Mouse (Mus musculus) liver, embryonic 12.5 days (tissue): ENCODE results near the gene Psme1. TPM values are rescaled to one million over a fixed set of nuclear protein-coding genes. Genes with fewer than 3 reads are reported as not detected.

Source experiments
- polyA plus RNA-seq: library from polyadenylated mRNA; unstranded; fragments of >200 nt; fragmentation: Nextera tagmentation; extraction: Ambion mirVana; gene quantifications from 2 replicates; pipeline ENCODE4 v1.2.1, GENCODE M21; 2016

Gene Psme1
- polyA plus RNA-seq, 1 experiment from 2014 or later: 111 TPM

Other genes starting within 250 kb of the Psme1 start
- 76.6 and 77.0 TPM in 2 replicates for gene Dhrs4, start 99.4 kb upstream of the Psme1 start, polyA plus RNA-seq
- 0.91 and 1.8 TPM in 2 replicates for gene Carmil3, start 87.5 kb upstream of the Psme1 start, polyA plus RNA-seq
- 0.13 TPM in 1 of 2 replicates, not detected in the other for gene Cpne6, start 67.7 kb upstream of the Psme1 start, polyA plus RNA-seq
- not detected in 2 replicates for gene Nrl, start 53.1 kb upstream of the Psme1 start, polyA plus RNA-seq
- gene Pck2, start 37.9 kb upstream of the Psme1 start, polyA plus RNA-seq: 35.5 and 37.4 TPM in 2 replicates
- 57.1 and 60.3 TPM in 2 replicates for gene Dcaf11, start 18.1 kb upstream of the Psme1 start, polyA plus RNA-seq
- 1.9 and 2.7 TPM in 2 replicates for gene A730061H03Rik, start 17.7 kb upstream of the Psme1 start, polyA plus RNA-seq
- 0.63 and 0.75 TPM in 2 replicates for gene Fitm1, start 2.5 kb upstream of the Psme1 start, polyA plus RNA-seq
- 28.7 and 32.9 TPM in 2 replicates for gene Emc9, start 7.2 kb downstream of the Psme1 start, polyA plus RNA-seq
- 221 and 222 TPM in 2 replicates for gene Psme2, start 13.0 kb downstream of the Psme1 start, polyA plus RNA-seq
- gene Rnf31, start 13.6 kb downstream of the Psme1 start, polyA plus RNA-seq: 14.2 and 15.7 TPM in 2 replicates
- gene Irf9, start 25.4 kb downstream of the Psme1 start, polyA plus RNA-seq: 14.4 and 15.3 TPM in 2 replicates
- 1.8 and 3.2 TPM in 2 replicates for gene Rec8, start 39.9 kb downstream of the Psme1 start, polyA plus RNA-seq
- 46.0 and 48.8 TPM in 2 replicates for gene Ipo4, start 57.8 kb downstream of the Psme1 start, polyA plus RNA-seq
- gene Gm49378, start 59.8 kb downstream of the Psme1 start, polyA plus RNA-seq: 1.8 and 2.8 TPM in 2 replicates
- gene Tm9sf1, start 65.7 kb downstream of the Psme1 start, polyA plus RNA-seq: 64.9 and 69.7 TPM in 2 replicates
- gene Tssk4, start 72.1 kb downstream of the Psme1 start, polyA plus RNA-seq: 0.18 and 0.30 TPM in 2 replicates
- 27.5 and 28.1 TPM in 2 replicates for gene Mdp1, start 82.4 kb downstream of the Psme1 start, polyA plus RNA-seq
- 36.8 and 39.1 TPM in 2 replicates for gene Gmpr2, start 93.8 kb downstream of the Psme1 start, polyA plus RNA-seq
- 322 and 329 TPM in 2 replicates for gene Nedd8, start 94.0 kb downstream of the Psme1 start, polyA plus RNA-seq
- 31.9 and 32.2 TPM in 2 replicates for gene Tinf2, start 103.7 kb downstream of the Psme1 start, polyA plus RNA-seq
- gene Tgm1, start 135.8 kb downstream of the Psme1 start, polyA plus RNA-seq: 1.6 and 2.1 TPM in 2 replicates
- 18.3 and 18.9 TPM in 2 replicates for gene Rabggta, start 144.1 kb downstream of the Psme1 start, polyA plus RNA-seq
- 34.3 and 35.2 TPM in 2 replicates for gene Dhrs1, start 167.6 kb downstream of the Psme1 start, polyA plus RNA-seq
- 56.0 and 59.4 TPM in 2 replicates for gene Nop9, start 167.6 kb downstream of the Psme1 start, polyA plus RNA-seq
- 10.7 and 11.2 TPM in 2 replicates for gene Cideb, start 180.3 kb downstream of the Psme1 start, polyA plus RNA-seq
- gene Ltb4r2, start 183.3 kb downstream of the Psme1 start, polyA plus RNA-seq: 1.3 and 1.8 TPM in 2 replicates
- 3.1 and 3.6 TPM in 2 replicates for gene Ltb4r1, start 187.8 kb downstream of the Psme1 start, polyA plus RNA-seq
- 2.9 and 3.6 TPM in 2 replicates for gene Adcy4, start 206.0 kb downstream of the Psme1 start, polyA plus RNA-seq
- gene Ripk3, start 210.7 kb downstream of the Psme1 start, polyA plus RNA-seq: 29.1 and 30.0 TPM in 2 replicates
- 3.3 and 5.3 TPM in 2 replicates for gene Nfatc4, start 245.0 kb downstream of the Psme1 start, polyA plus RNA-seq